Mouse (Mus musculus) MEL (cell line): ENCODE measurements at regions not wholly inside any gene's neighbourhood (a gene's known extent, or its start where the extent isn't known, plus 50 kb on each side); places are given as distances from the start of the nearest gene placed in this dataset.

Experiments used
- DNase-seq: peaks from one replicate; pipeline ENCODE4 v3.0.0; 2011; ENCODE audit warnings: low read depth, low spot score
- H3K27ac ChIP-seq: 2 replicates; pipeline ENCODE4 v1.5.1; 2012; ENCODE audit warnings: low read depth, mild to moderate bottlenecking, control low read depth, low read length, moderate library complexity; ENCODE audit not compliant: control insufficient read depth
- H3K27me3 ChIP-seq, 2 experiments: fragments of 150-350 bp in 1 of 2; sonication (generic) in 1 of 2; 2 replicates each; pipeline ENCODE4 v1.6.1; 2012; ENCODE audit warnings: low read length in 2 of 2, mild to moderate bottlenecking in 2 of 2, improper control_type of control experiment in 1 of 2, moderate library complexity in 1 of 2; ENCODE audit not compliant: insufficient read depth in 2 of 2, control insufficient read depth in 1 of 2
- H3K36me3 ChIP-seq, 2 experiments: 2 replicates each; pipeline ENCODE4 v1.6.1; 2012 to 2014; ENCODE audit warnings: low read length in 2 of 2, improper control_type of control experiment in 1 of 2, inconsistent platforms in 1 of 2, mild to moderate bottlenecking in 1 of 2; ENCODE audit not compliant: insufficient read depth in 2 of 2, control insufficient read depth in 1 of 2
- H3K4me1 ChIP-seq, 2 experiments: fragments of 150-350 bp in 1 of 2; sonication (generic) in 1 of 2; 2 replicates each; pipeline ENCODE4 v1.6.1; 2012; ENCODE audit warnings: low read length in 2 of 2, improper control_type of control experiment in 1 of 2, mild to moderate bottlenecking in 1 of 2; ENCODE audit not compliant: insufficient read depth in 2 of 2, control insufficient read depth in 1 of 2
- H3K4me3 ChIP-seq, 2 experiments: fragments of 150-350 bp in 1 of 2; sonication (generic) in 1 of 2; 2 replicates each; pipeline ENCODE4 v1.5.1; 2012; ENCODE audit warnings: low read depth in 2 of 2, low read length in 2 of 2, mild to moderate bottlenecking in 2 of 2, moderate library complexity in 2 of 2, control low read depth in 1 of 2, improper control_type of control experiment in 1 of 2; ENCODE audit not compliant: control insufficient read depth in 1 of 2, insufficient read depth in 1 of 2
- H3K79me2 ChIP-seq: 2 replicates; pipeline ENCODE4 v1.6.1; 2012; ENCODE audit warnings: mild to moderate bottlenecking, low read length, moderate library complexity; ENCODE audit not compliant: control insufficient read depth, poor library complexity, insufficient read depth
- H3K9ac ChIP-seq: 2 replicates; pipeline ENCODE4 v1.6.1; 2012; ENCODE audit warnings: low read depth, mild to moderate bottlenecking, control low read depth, low read length, moderate library complexity; ENCODE audit not compliant: control insufficient read depth, poor library complexity, severe bottlenecking
- H3K9me3 ChIP-seq: fragments of 150-350 bp; sonication (generic); replicated peaks from 2 replicates; pipeline ENCODE4 v1.6.1; 2012; ENCODE audit warnings: mild to moderate bottlenecking, low read length, improper control_type of control experiment, moderate library complexity; ENCODE audit not compliant: insufficient read depth
- CHD1 ChIP-seq: IDR thresholded peaks from 2 replicates; pipeline ENCODE4 v1.6.1; 2012; ENCODE audit warnings: low read depth, mild to moderate bottlenecking, inconsistent platforms, low read length, improper control_type of control experiment
- CHD2 ChIP-seq: IDR thresholded peaks from 2 replicates; pipeline ENCODE4 v1.6.1; 2011; ENCODE audit warnings: low read length, improper control_type of control experiment
- CTCF ChIP-seq, 3 experiments: IDR thresholded peaks in 2 of 3; conservative IDR thresholded peaks in 1 of 3; 2 replicates each; pipeline ENCODE4 v1.5.1; 2011 to 2012; ENCODE audit warnings: low read length in 3 of 3, low read depth in 2 of 3, mild to moderate bottlenecking in 2 of 3, improper control_type of control experiment in 1 of 3, inconsistent platforms in 1 of 3, mixed read lengths in 1 of 3, moderate library complexity in 1 of 3; ENCODE audit not compliant: control insufficient read depth in 1 of 3, insufficient read depth in 1 of 3, poor library complexity in 1 of 3, severe bottlenecking in 1 of 3
- E2F4 ChIP-seq: IDR thresholded peaks from 2 replicates; pipeline ENCODE4 v1.6.1; 2011; ENCODE audit warnings: low read depth, low read length, improper control_type of control experiment, borderline replicate concordance
- ELF1 ChIP-seq: IDR thresholded peaks from 2 replicates; pipeline ENCODE4 v1.6.1; 2014; ENCODE audit warnings: low read depth, mild to moderate bottlenecking, inconsistent platforms, low read length, improper control_type of control experiment, moderate library complexity
- EP300 ChIP-seq, 2 experiments: IDR thresholded peaks; 2 replicates each; pipeline ENCODE4 v1.6.1; 2011; ENCODE audit warnings: improper control_type of control experiment in 2 of 2, low read length in 2 of 2, low read depth in 1 of 2, mild to moderate bottlenecking in 1 of 2
- ETS1 ChIP-seq: IDR thresholded peaks from 2 replicates; pipeline ENCODE4 v1.6.1; 2012; ENCODE audit warnings: low read depth, mild to moderate bottlenecking, inconsistent platforms, low read length, improper control_type of control experiment, moderate library complexity
- GATA1 ChIP-seq: IDR thresholded peaks from 2 replicates; pipeline ENCODE4 v1.6.1; 2011; ENCODE audit warnings: low read depth, low read length, improper control_type of control experiment
- HCFC1 ChIP-seq: IDR thresholded peaks from 2 replicates; pipeline ENCODE4 v1.6.1; 2012; ENCODE audit warnings: low read depth, mild to moderate bottlenecking, inconsistent platforms, low read length, improper control_type of control experiment, moderate library complexity
- KAT2A ChIP-seq: conservative IDR thresholded peaks from 2 replicates; pipeline ENCODE4 v1.6.1; 2012; ENCODE audit warnings: low read depth, low read length, improper control_type of control experiment, inconsistent platforms
- MAFK ChIP-seq: IDR thresholded peaks from 2 replicates; pipeline ENCODE4 v1.6.1; 2011; ENCODE audit warnings: low read depth, mild to moderate bottlenecking, low read length, improper control_type of control experiment, borderline replicate concordance
- MAZ ChIP-seq: IDR thresholded peaks from 2 replicates; pipeline ENCODE4 v1.6.1; 2012; ENCODE audit warnings: low read depth, mild to moderate bottlenecking, inconsistent platforms, low read length, improper control_type of control experiment
- MYC ChIP-seq: IDR thresholded peaks from 2 replicates; pipeline ENCODE4 v1.6.1; 2011; ENCODE audit warnings: low read depth, mild to moderate bottlenecking, low read length, improper control_type of control experiment, moderate library complexity
- POLR2A ChIP-seq, 2 experiments: IDR thresholded peaks; 2 replicates each; pipeline ENCODE4 v1.6.1; 2011 to 2012; ENCODE audit warnings: low read length in 2 of 2, mild to moderate bottlenecking in 2 of 2, control low read depth in 1 of 2, improper control_type of control experiment in 1 of 2, low read depth in 1 of 2, moderate library complexity in 1 of 2; ENCODE audit not compliant: control insufficient read depth in 1 of 2, insufficient read depth in 1 of 2, poor library complexity in 1 of 2
- RAD21 ChIP-seq: IDR thresholded peaks from 2 replicates; pipeline ENCODE4 v1.6.1; 2011; ENCODE audit warnings: mild to moderate bottlenecking, low read depth, low read length, improper control_type of control experiment
- RCOR1 ChIP-seq: IDR thresholded peaks from 2 replicates; pipeline ENCODE4 v1.6.1; 2012; ENCODE audit warnings: low read depth, mild to moderate bottlenecking, inconsistent platforms, low read length, improper control_type of control experiment
- SIN3A ChIP-seq: IDR thresholded peaks from 2 replicates; pipeline ENCODE4 v1.6.1; 2012; ENCODE audit warnings: low read length, improper control_type of control experiment, inconsistent platforms
- TBP ChIP-seq: IDR thresholded peaks from 2 replicates; pipeline ENCODE4 v1.8.0; 2011; ENCODE audit warnings: low read depth, low read length, improper control_type of control experiment
- USF1 ChIP-seq: IDR thresholded peaks from 2 replicates; pipeline ENCODE4 v1.6.1; 2014; ENCODE audit warnings: low read depth, mild to moderate bottlenecking, inconsistent platforms, low read length, improper control_type of control experiment, moderate library complexity
- ZKSCAN1 ChIP-seq: IDR thresholded peaks from 2 replicates; pipeline ENCODE4 v1.6.1; 2012; ENCODE audit warnings: low read depth, mild to moderate bottlenecking, inconsistent platforms, low read length, improper control_type of control experiment, moderate library complexity
- ZMIZ1 ChIP-seq: IDR thresholded peaks from 2 replicates; pipeline ENCODE4 v1.6.1; 2012; ENCODE audit warnings: low read depth, mild to moderate bottlenecking, inconsistent platforms, low read length, improper control_type of control experiment, moderate library complexity

DNA sequence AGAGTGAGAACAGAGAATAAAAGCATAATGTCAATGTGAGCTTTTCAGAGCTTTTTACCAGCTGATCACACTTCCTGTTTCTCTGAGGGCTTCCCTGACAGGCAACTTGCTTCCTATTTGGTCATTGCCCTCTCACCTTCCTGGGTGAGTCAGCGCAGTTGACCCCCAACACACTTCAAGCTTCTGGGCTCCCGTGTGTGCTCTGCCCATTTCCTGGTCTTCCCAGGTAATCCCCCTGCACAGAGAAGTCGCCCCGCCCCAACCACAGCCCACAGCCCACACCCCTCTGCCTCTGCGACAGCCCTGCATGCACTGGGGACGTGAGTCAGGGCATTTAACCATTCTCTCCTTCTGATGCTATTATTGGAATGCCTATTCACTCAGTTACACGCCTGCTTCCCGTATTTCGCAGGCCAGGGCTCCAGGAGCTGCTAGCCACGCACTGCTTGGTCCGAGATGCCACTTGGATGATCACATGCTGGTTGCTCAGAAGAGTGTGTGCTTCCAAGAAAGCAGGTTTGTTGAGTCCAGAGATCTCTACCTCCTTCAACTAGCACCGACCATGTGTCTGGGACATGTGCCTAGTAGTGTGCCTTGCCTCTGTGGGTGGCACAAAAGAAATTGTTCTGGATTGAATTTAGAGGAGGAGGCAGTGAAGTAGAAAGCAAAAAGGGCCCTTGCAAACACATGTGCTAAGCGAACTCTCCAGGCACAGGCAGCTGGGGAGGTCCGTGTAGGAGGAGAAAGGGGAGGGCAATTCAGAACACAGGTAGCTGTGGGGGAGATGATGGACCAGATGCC is 227.4 kb downstream of the Pik3r1 start (continued):
- TF ChIP-seq GATA1 (no peak), RAD21 (no peak), ETS1 (peak; percentile 86), MAFK (no peak), ZMIZ1 (no peak), POLR2A (IDR thresholded peaks at IDR 0.05; ENCODE audit: control insufficient read depth in 1 of 2, insufficient read depth in 1 of 2, low read depth in 1 of 2, low read length in 2 of 2, poor library complexity in 1 of 2) (no peak), HCFC1 (no peak), EP300 (IDR thresholded peaks at IDR 0.05; ENCODE audit: low read depth in 1 of 2, low read length in 2 of 2) (peak in 1 of 2 experiments; percentile 67; a peak in 2 of 4 replicates), TBP (no peak), RCOR1 (no peak), MYC (peak; percentile 38; the same call in 1 of the 2 replicates), SIN3A (peak; percentile 81)

DNA sequence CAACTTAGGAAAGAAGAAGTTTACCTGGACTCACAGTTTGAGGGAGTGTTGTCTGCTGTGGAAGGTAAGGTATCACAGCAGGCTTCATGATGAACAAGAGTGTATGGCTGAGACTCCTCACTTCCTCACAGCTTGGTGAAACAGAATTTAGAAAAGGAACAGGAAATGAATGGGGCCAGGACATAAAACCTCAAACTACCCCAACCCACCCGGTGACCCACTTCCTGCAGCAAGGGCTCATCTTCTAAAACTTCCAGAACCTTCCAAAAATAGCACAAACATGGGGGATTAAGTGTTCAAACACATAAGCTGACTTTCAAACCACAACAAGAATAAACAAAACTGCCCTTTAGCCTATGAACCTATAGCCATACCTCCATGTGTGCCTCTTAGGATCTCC is 229.9 kb downstream of the Pik3r1 start:
- no peak for TF ChIP-seq CHD1
- TF ChIP-seq ELF1: no peak
- TF ChIP-seq E2F4: no peak
- TF ChIP-seq RCOR1: no peak
- no peak for TF ChIP-seq EP300 (IDR thresholded peaks at IDR 0.05; ENCODE audit: low read depth in 1 of 2, low read length in 2 of 2)
- no peak for TF ChIP-seq MAZ
- no peak for TF ChIP-seq CTCF (IDR thresholded peaks at IDR 0.05 in 2 of 3, conservative IDR thresholded peaks at IDR 0.05 in 1 of 3; ENCODE audit: control insufficient read depth in 1 of 3, insufficient read depth in 1 of 3, low read depth in 2 of 3, low read length in 3 of 3, poor library complexity in 1 of 3, severe bottlenecking in 1 of 3)
- TF ChIP-seq USF1: no peak
- TF ChIP-seq RAD21: no peak
- no peak for TF ChIP-seq KAT2A
- no peak for TF ChIP-seq CHD2
- no peak for TF ChIP-seq ZKSCAN1
- TF ChIP-seq MAFK: no peak
- Histone ChIP-seq H3K9ac (no peak overlapping the region), H3K4me3 (no peak overlapping the region), H3K27ac (no peak overlapping the region), H3K9me3 (no peaks in the 10 kb centered on the region), H3K36me3 (peaks cover 0 to 4% of the 10 kb centered on the region in 2 experiments; a peak in 2 of 4 replicates), H3K79me2 (no peaks in the 10 kb centered on the region), H3K27me3 (no peaks in the 10 kb centered on the region), H3K4me1 (peaks cover 0 to 8% of the 10 kb centered on the region in 2 experiments; a peak in 2 of 4 replicates)
- DNase-seq: no peak
